Mouse (Mus musculus): Measurements from ENCODE around the gene Mau2. TPM values are rescaled to one million over a fixed set of nuclear protein-coding genes. Genes with fewer than 3 reads are reported as not detected.

Gene Mau2
- 51.9 and 82.1 TPM in 2 replicates for polyA plus RNA-seq (2012; ENCODE audit: low replicate concordance)

DNA sequence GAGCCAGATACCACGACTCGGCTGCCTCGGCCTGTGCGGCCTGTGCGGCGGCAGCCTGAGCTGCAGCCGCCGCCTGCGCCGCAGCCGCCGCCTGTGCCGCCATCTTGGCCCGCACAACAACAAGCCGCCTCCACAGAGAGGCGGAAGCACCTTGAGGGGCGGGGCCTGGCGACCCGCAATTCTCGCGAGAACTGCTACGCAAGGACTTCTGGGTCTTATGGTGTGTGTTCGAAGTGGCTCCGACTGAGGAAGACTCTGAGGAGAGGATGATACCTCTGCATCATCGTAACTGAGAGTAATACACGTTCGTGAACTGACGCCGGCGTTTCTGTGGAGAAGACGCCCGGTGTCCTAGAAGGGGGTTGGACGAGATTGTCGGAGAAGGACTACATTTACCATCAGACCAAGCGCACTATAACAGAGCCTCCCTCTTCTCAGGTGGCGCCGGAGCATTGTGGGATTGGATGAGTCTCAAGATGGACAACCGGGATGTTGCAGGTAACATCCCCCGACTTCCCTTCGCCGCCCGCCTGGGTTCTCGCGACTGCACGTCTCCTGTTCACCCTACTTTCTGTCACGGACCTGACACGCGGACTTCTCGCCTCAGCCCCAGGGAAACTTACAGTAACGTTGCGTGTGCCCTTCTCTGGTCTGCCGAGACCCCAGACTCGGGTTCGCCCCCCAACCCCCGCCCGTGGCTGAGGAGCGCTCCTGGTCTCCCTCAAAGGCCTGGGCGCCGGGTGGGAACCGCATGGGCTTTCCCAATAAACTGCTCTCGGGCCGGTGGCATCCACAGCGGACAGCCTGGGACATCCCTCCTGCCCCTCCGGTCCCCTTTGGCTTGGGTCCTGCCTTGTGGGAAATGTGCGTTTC lies at the start of gene Mau2, which contains the start of gene Sugp1:
Gene Mau2, minus strand, starts transcription at position 152 of the 873 bp plus-strand sequence.
Gene Sugp1, plus strand, starts transcription at position 231 of the 873 bp plus-strand sequence.

GRCm38 (mm10) chr8:70083285-70083684 lies 40.8 kb upstream of the Mau2 start, which contains the start of gene Hapln4:
Gene Hapln4, plus strand, starts transcription at chr8:70083457.

GRCm38 (mm10) chr8:70072441-70073069 lies 30.0 kb upstream of the Mau2 start, which contains the start of gene Tm6sf2:
Gene Tm6sf2, plus strand, starts transcription at chr8:70072924.

DNA sequence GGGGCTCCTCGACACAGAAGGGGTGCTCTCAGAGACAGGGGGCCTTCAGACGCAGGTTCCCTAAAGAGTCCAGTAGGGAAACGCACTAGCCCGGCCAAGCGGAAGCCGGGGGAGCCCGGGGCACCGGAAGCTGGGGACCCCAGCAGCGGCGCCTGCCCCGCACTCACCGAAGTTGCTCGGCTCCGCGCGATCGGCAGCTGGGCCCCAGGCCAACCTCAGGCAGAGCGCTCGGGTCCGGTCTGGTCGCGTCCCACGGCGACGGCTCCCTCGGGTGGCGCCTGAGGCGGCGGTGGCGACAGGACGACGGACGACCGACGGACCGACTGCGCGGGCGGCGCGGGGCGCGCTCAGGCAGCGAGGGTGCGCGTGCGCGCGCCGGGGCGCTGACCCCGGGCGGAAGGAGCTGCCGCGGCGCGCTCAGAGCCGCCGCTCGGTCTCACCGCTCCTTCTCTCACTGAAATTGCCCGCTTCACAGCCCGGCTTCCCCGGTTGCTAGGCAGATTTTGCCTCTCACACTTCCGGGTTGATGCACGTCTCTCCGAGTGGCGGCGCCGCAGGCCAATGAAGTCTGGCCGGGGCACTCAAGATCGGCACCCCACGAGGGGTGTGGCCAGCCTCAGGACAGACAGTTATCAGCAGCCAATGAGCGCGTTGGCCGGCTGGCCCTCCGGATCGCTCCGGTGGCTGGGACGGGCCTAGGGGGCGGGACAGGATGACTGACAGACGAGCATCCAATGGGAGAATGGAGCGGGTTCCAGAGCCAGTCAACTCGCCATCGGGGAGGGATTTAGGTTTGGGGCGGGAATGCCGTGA lies 46.6 kb downstream of the Mau2 start, which contains the start of gene Gatad2a:
Gene Gatad2a, minus strand, starts transcription at position 609 of the 813 bp plus-strand sequence.

Other genes starting within 250 kb of the Mau2 start
- gene Gmip, start 234.1 kb downstream of the Mau2 start, polyA plus RNA-seq (2012; ENCODE audit: low replicate concordance) = 27.8 and 54.2 TPM in 2 replicates
- 0.12 and 0.23 TPM in 2 replicates for gene Lpar2, start 220.3 kb downstream of the Mau2 start, polyA plus RNA-seq (2012; ENCODE audit: low replicate concordance)
- gene Pbx4, start 210.2 kb downstream of the Mau2 start, polyA plus RNA-seq (2012; ENCODE audit: low replicate concordance) = 4.8 and 10.7 TPM in 2 replicates
- 0.13 and 0.27 TPM in 2 replicates for gene Cilp2, start 155.0 kb downstream of the Mau2 start, polyA plus RNA-seq (2012; ENCODE audit: low replicate concordance)
- 2.6 and 3.2 TPM in 2 replicates for gene Tssk6, start 140.6 kb downstream of the Mau2 start, polyA plus RNA-seq (2012; ENCODE audit: low replicate concordance)
- gene Ndufa13, start 140.2 kb downstream of the Mau2 start, polyA plus RNA-seq (2012; ENCODE audit: low replicate concordance) = 57.7 and 73.4 TPM in 2 replicates
- gene Yjefn3, start 140.0 kb downstream of the Mau2 start, polyA plus RNA-seq (2012; ENCODE audit: low replicate concordance) = 0.77 and 2.5 TPM in 2 replicates
- gene Gatad2a, start 46.4 kb downstream of the Mau2 start, polyA plus RNA-seq (2012; ENCODE audit: low replicate concordance) = 38.6 and 137 TPM in 2 replicates
- gene Sugp1, start 79 bp upstream of the Mau2 start, polyA plus RNA-seq (2012; ENCODE audit: low replicate concordance) = 46.3 and 66.4 TPM in 2 replicates
- 1.1 TPM in 1 of 2 replicates, not detected in the other for gene Tm6sf2, start 30.2 kb upstream of the Mau2 start, polyA plus RNA-seq (2012; ENCODE audit: low replicate concordance)
- not detected in 2 replicates for gene Hapln4, start 40.7 kb upstream of the Mau2 start, polyA plus RNA-seq (2012; ENCODE audit: low replicate concordance)
- gene Ncan, start 78.1 kb upstream of the Mau2 start, polyA plus RNA-seq (2012; ENCODE audit: low replicate concordance) = 0.05 TPM in 1 of 2 replicates, not detected in the other
- gene Nr2c2ap, start 88.6 kb upstream of the Mau2 start, polyA plus RNA-seq (2012; ENCODE audit: low replicate concordance) = 5.1 and 9.4 TPM in 2 replicates
- 2.9 and 6.6 TPM in 2 replicates for gene Rfxank, start 96.4 kb upstream of the Mau2 start, polyA plus RNA-seq (2012; ENCODE audit: low replicate concordance)
- gene Borcs8, start 96.8 kb upstream of the Mau2 start, polyA plus RNA-seq (2012; ENCODE audit: low replicate concordance) = 6.5 and 41.8 TPM in 2 replicates
- 8.9 and 50.7 TPM in 2 replicates for gene Mef2b, start 97.0 kb upstream of the Mau2 start, polyA plus RNA-seq (2012; ENCODE audit: low replicate concordance)
- gene Tmem161a, start 129.6 kb upstream of the Mau2 start, polyA plus RNA-seq (2012; ENCODE audit: low replicate concordance) = 191 and 288 TPM in 2 replicates
- 14.2 and 31.4 TPM in 2 replicates for gene Slc25a42, start 169.6 kb upstream of the Mau2 start, polyA plus RNA-seq (2012; ENCODE audit: low replicate concordance)
- 22.8 and 39.3 TPM in 2 replicates for gene Sugp2, start 191.5 kb upstream of the Mau2 start, polyA plus RNA-seq (2012; ENCODE audit: low replicate concordance)
- 18.2 and 36.2 TPM in 2 replicates for gene Armc6, start 191.7 kb upstream of the Mau2 start, polyA plus RNA-seq (2012; ENCODE audit: low replicate concordance)
- 10.6 and 12.3 TPM in 2 replicates for gene Homer3, start 240.1 kb upstream of the Mau2 start, polyA plus RNA-seq (2012; ENCODE audit: low replicate concordance)